10 mouse cellular contexts compared by ENCODE assay signal in genomic region chr5:135945916-135946408, GRCm38 (mm10). TPM values are rescaled to one million over a fixed set of nuclear protein-coding genes. Genes with fewer than 3 reads are reported as not detected.
A peak's percentile ranks its signal among the peaks of the same experiment; 100 is the strongest.
DNase-seq lines count a peak whose midpoint lies in the region; ATAC-seq and TF ChIP-seq lines count a peak whose summit lies in the region.
"Had no signal": no experiment of that assay in that cellular context is flagged by ENCODE, and none has a peak within 500 bp of the region (broad histone marks: within the 10 kb centered on the region; RNA-seq: fewer than 3 reads in every experiment).

No protein-coding gene starts in this region.

- peak overlapping the region; percentile 51 for H3K27ac ChIP-seq in heart, embryonic 15.5 days
- H3K27ac ChIP-seq in hindbrain, postnatal 0 days: no peak overlapping the region

- no peaks in the 10 kb centered on the region for H3K27me3 ChIP-seq in heart, embryonic 15.5 days
- no peaks in the 10 kb centered on the region for H3K27me3 ChIP-seq in E14TG2a.4 (ENCODE audit: insufficient read depth, low read length)
- no peaks in the 10 kb centered on the region for H3K27me3 ChIP-seq in hindbrain, postnatal 0 days (ENCODE audit: insufficient read depth, low read length)

- DNase-seq in heart, postnatal 14 days: no peak
- peak; percentile 70 for DNase-seq in R1 (ENCODE audit: low read depth, low spot score)
- peak; percentile 71 for DNase-seq in hindbrain, postnatal 0 days (ENCODE audit: low spot score)
- no peak for DNase-seq in adipocyte (ENCODE audit: low spot score)
- no peak for DNase-seq in layer of hippocampus, adult 9-10 months (ENCODE audit: low spot score)
- DNase-seq in spleen, postnatal 10 days (ENCODE audit: low spot score in 2 of 2): no peak

- 33% methylated on average over 10 of the region's 10 CpGs for WGBS in heart, embryonic 15.5 days
- 28% methylated on average over 10 of the region's 10 CpGs for WGBS in hindbrain, postnatal 0 days

- no peak for TF ChIP-seq CTCF in E14TG2a.4 (conservative IDR thresholded peaks at IDR 0.05; ENCODE audit: low read length)
- no peak for TF ChIP-seq CTCF in hindbrain, postnatal 0 days (IDR thresholded peaks at IDR 0.05; ENCODE audit: low read depth)

- intact Hi-C loops in heart, postnatal 14 days (cut with DNase I): no loop called here

- no peaks in the 10 kb centered on the region for H3K36me3 ChIP-seq in heart, embryonic 15.5 days
- H3K36me3 ChIP-seq in E14TG2a.4 (ENCODE audit: insufficient read depth, low read length): no peaks in the 10 kb centered on the region
- no peaks in the 10 kb centered on the region for H3K36me3 ChIP-seq in hindbrain, postnatal 0 days (ENCODE audit: insufficient read depth, low read length)

- H3K4me3 ChIP-seq in heart, embryonic 15.5 days: 0 out of 2 replicates have a peak overlapping the region, but pooled peaks have one; percentile 2
- H3K4me3 ChIP-seq in E14TG2a.4 (replicated peaks; ENCODE audit: low read length): peak overlapping the region; percentile 39
- H3K4me3 ChIP-seq in hindbrain, postnatal 0 days (ENCODE audit: low read length): no peak overlapping the region
- H3K4me3 ChIP-seq: erythroblast, embryonic 14.5 days had no signal

- H3K9ac ChIP-seq in heart, embryonic 15.5 days: no peak overlapping the region
- H3K9ac ChIP-seq in hindbrain, postnatal 0 days (replicated peaks; ENCODE audit: low read length): no peak overlapping the region

- peak; percentile 58; the same call in 1 of the 2 replicates for ATAC-seq in heart, embryonic 15.5 days (replicated peaks; ENCODE audit: insufficient number of reproducible peaks, insufficient read depth, low FRiP score, low read depth)
- peak; percentile 58; the same call in 1 of the 2 replicates for ATAC-seq in hindbrain, postnatal 0 days

- peaks cover 10% of the 10 kb centered on the region for H3K4me1 ChIP-seq in heart, embryonic 15.5 days (replicated peaks)
- H3K4me1 ChIP-seq in E14TG2a.4 (replicated peaks; ENCODE audit: low read depth, low read length): peaks cover 55% of the 10 kb centered on the region
- H3K4me1 ChIP-seq in hindbrain, postnatal 0 days (ENCODE audit: insufficient read depth, low read length): 0 out of 2 replicates have a peak, but pooled peaks cover 3% of the 10 kb centered on the region

- H3K9me3 ChIP-seq in heart, embryonic 15.5 days (replicated peaks): no peaks in the 10 kb centered on the region
- H3K9me3 ChIP-seq in E14TG2a.4 (ENCODE audit: low read length): peaks cover 8% of the 10 kb centered on the region
- H3K9me3 ChIP-seq in hindbrain, postnatal 0 days (ENCODE audit: low read length): no peaks in the 10 kb centered on the region

- peak overlapping the region; percentile 48 for H3K4me2 ChIP-seq in heart, embryonic 15.5 days
- peak overlapping the region; percentile 35 for H3K4me2 ChIP-seq in hindbrain, postnatal 0 days (ENCODE audit: low read depth, low read length)

RNA-seq across cellular contexts. Expression of gene Ywhag, which starts 11.5 kb away (rescaled TPM):
- 150 and 166 TPM in 2 replicates for polyA plus RNA-seq in heart, embryonic 15.5 days (2015; fragmentation: Nextera tagmentation; extraction: Ambion mirVana)
- 100 to 1,000 TPM; 284 to 301 TPM for total RNA-seq in heart, postnatal 14 days (2021)
- total RNA-seq in hindbrain, postnatal 0 days (2014; rRNA removed): 334 and 336 TPM in 2 replicates
- polyA plus RNA-seq in hindbrain, postnatal 0 days (2015; fragmentation: Nextera tagmentation; extraction: Ambion mirVana): 734 and 782 TPM in 2 replicates

RNA-seq across cellular contexts. Expression of gene Ssc4d, which starts 28.4 kb away (rescaled TPM):
- polyA plus RNA-seq in heart, embryonic 15.5 days (2015; fragmentation: Nextera tagmentation; extraction: Ambion mirVana): 0.44 and 0.86 TPM in 2 replicates
- total RNA-seq in heart, postnatal 14 days (2021): 1 to 10 TPM in 1 of 2 experiments, under 1 TPM in 1; 0.41 to 1.3 TPM
- 6.5 and 18.9 TPM in 2 replicates for total RNA-seq in hindbrain, postnatal 0 days (2014; rRNA removed)
- polyA plus RNA-seq in hindbrain, postnatal 0 days (2015; fragmentation: Nextera tagmentation; extraction: Ambion mirVana): 3.6 and 3.8 TPM in 2 replicates

RNA-seq across cellular contexts. Expression of gene Zp3, which starts 33.9 kb away (rescaled TPM):
- polyA plus RNA-seq in heart, embryonic 15.5 days (2015; fragmentation: Nextera tagmentation; extraction: Ambion mirVana): not detected in 2 replicates
- total RNA-seq in heart, postnatal 14 days (2021): not detected
- 0.10 TPM in 1 of 2 replicates, not detected in the other for total RNA-seq in hindbrain, postnatal 0 days (2014; rRNA removed)
- 0.18 and 0.39 TPM in 2 replicates for polyA plus RNA-seq in hindbrain, postnatal 0 days (2015; fragmentation: Nextera tagmentation; extraction: Ambion mirVana)
- total RNA-seq: layer of hippocampus, adult 8-10 months had no signal
- polyA plus RNA-seq: erythroblast, embryonic 14.5 days had no signal

RNA-seq across cellular contexts. Expression of gene Dtx2, which starts 48.6 kb away (rescaled TPM):
- polyA plus RNA-seq in heart, embryonic 15.5 days (2015; fragmentation: Nextera tagmentation; extraction: Ambion mirVana): 18.5 and 21.5 TPM in 2 replicates
- 1 to 10 TPM; 8.5 to 8.9 TPM for total RNA-seq in heart, postnatal 14 days (2021)
- total RNA-seq in hindbrain, postnatal 0 days (2014; rRNA removed): 23.5 and 28.6 TPM in 2 replicates
- 17.4 and 17.9 TPM in 2 replicates for polyA plus RNA-seq in hindbrain, postnatal 0 days (2015; fragmentation: Nextera tagmentation; extraction: Ambion mirVana)

RNA-seq across cellular contexts. Expression of gene Hspb1, which starts 58.2 kb away (rescaled TPM):
- polyA plus RNA-seq in heart, embryonic 15.5 days (2015; fragmentation: Nextera tagmentation; extraction: Ambion mirVana): 743 and 952 TPM in 2 replicates
- 100 to 1,000 TPM; 271 to 306 TPM for total RNA-seq in heart, postnatal 14 days (2021)
- 29.4 and 29.6 TPM in 2 replicates for total RNA-seq in hindbrain, postnatal 0 days (2014; rRNA removed)
- 28.0 and 30.0 TPM in 2 replicates for polyA plus RNA-seq in hindbrain, postnatal 0 days (2015; fragmentation: Nextera tagmentation; extraction: Ambion mirVana)

Comparison
In these comparisons a context has a peak if more than half of its experiments do, and no peak if none do; other contexts are left out.
1. DNase-seq: peak in R1 (single experiment) and hindbrain, postnatal 0 days (single experiment); none in heart, postnatal 14 days (0 of 2), adipocyte (single experiment), layer of hippocampus, adult 9-10 months (single experiment) and spleen, postnatal 10 days (0 of 2).